Mouse (Mus musculus) ovary, postnatal 10 days (tissue): ENCODE measurements around the gene Cybc1.

ENCODE experiments used
- DNase-seq: peaks from one replicate; pipeline ENCODE4 v3.0.0; 2022; ENCODE audit warnings: low spot score

The Cybc1 gene

GRCm38 (mm10) chr11:121229018-121229439, at the start of gene Cybc1:
TSS of gene Cybc1 (minus strand) at chr11:121229322.
- peak; percentile 48 for DNase-seq

- no peak for DNase-seq
Observed at GRCm38 (mm10) chr11:121278011-121278410, 48.9 kb upstream of the Cybc1 start.

GRCm38 (mm10) chr11:121277516-121277915, 48.4 kb upstream of the Cybc1 start:
- no peak for DNase-seq

GRCm38 (mm10) chr11:121261074-121261473, 32.0 kb upstream of the Cybc1 start:
- DNase-seq: no peak

- DNase-seq: peak; percentile 8
Observed at GRCm38 (mm10) chr11:121260211-121260906, 31.2 kb upstream of the Cybc1 start.

GRCm38 (mm10) chr11:121259160-121260100, 30.3 kb upstream of the Cybc1 start, which contains the start of gene Foxk2:
TSS of gene Foxk2 (plus strand) at chr11:121259990.
- DNase-seq: peak; percentile 65

GRCm38 (mm10) chr11:121250196-121250595, 21.1 kb upstream of the Cybc1 start:
- no peak for DNase-seq

- no peak for DNase-seq
Observed at GRCm38 (mm10) chr11:121239669-121240068, 10.5 kb upstream of the Cybc1 start.

GRCm38 (mm10) chr11:121237345-121238128, 8.4 kb upstream of the Cybc1 start:
- peak; percentile 9 for DNase-seq

GRCm38 (mm10) chr11:121236564-121237344, 7.6 kb upstream of the Cybc1 start, which contains the start of gene Narf:
TSS of gene Narf (plus strand) at chr11:121237253.
- peak; percentile 94 for DNase-seq

- DNase-seq: no peak
Observed at GRCm38 (mm10) chr11:121235475-121236238, 6.5 kb upstream of the Cybc1 start.

GRCm38 (mm10) chr11:121232706-121233105, 3.6 kb upstream of the Cybc1 start:
- no peak for DNase-seq

GRCm38 (mm10) chr11:121231628-121232291, 2.6 kb upstream of the Cybc1 start:
- DNase-seq: no peak

- no peak for DNase-seq
Observed at GRCm38 (mm10) chr11:121231191-121231590, 2.1 kb upstream of the Cybc1 start.

- peak; percentile 9 for DNase-seq
Observed at GRCm38 (mm10) chr11:121228129-121229017, 749 bp downstream of the Cybc1 start.

GRCm38 (mm10) chr11:121221321-121222010, 7.7 kb downstream of the Cybc1 start:
- DNase-seq: no peak

- no peak for DNase-seq
Observed at GRCm38 (mm10) chr11:121220771-121221170, 8.4 kb downstream of the Cybc1 start.

GRCm38 (mm10) chr11:121219776-121220175, 9.3 kb downstream of the Cybc1 start:
- no peak for DNase-seq
